Mouse (Mus musculus) CH12.LX (cell line): Measurements from ENCODE around the gene Synj2. TPM values are rescaled to one million over a fixed set of nuclear protein-coding genes. Genes with fewer than 3 reads are reported as not detected.

ENCODE experiments used
- DNase-seq: peaks from one replicate; pipeline ENCODE4 v3.0.0-alpha.2; 2013; ENCODE audit errors: extremely low read depth
- H3K27ac ChIP-seq: 2 replicates; pipeline ENCODE4 v1.5.1; 2012; ENCODE audit warnings: low read depth, mild to moderate bottlenecking, control low read depth, moderate library complexity; ENCODE audit not compliant: insufficient read depth
- H3K27me3 ChIP-seq: replicated peaks from 2 replicates; pipeline ENCODE3; 2012; ENCODE audit warnings: inconsistent platforms
- H3K36me3 ChIP-seq, 2 experiments: replicated peaks in 1 of 2; 2 replicates each; pipeline versions ENCODE3 to v1.6.1; 2012; ENCODE audit warnings: inconsistent platforms in 1 of 2, low read length in 1 of 2, mild to moderate bottlenecking in 1 of 2, mixed read lengths in 1 of 2, moderate library complexity in 1 of 2; ENCODE audit not compliant: control insufficient read depth in 1 of 2, insufficient read depth in 1 of 2
- H3K4me1 ChIP-seq, 2 experiments: 2 replicates each; pipeline ENCODE4 v1.6.1; 2012; ENCODE audit warnings: inconsistent platforms in 1 of 2, moderate library complexity in 1 of 2; ENCODE audit not compliant: insufficient read depth in 2 of 2, control insufficient read depth in 1 of 2
- H3K4me2 ChIP-seq: 2 replicates; pipeline ENCODE4 v1.6.1; 2012; ENCODE audit warnings: low read depth, mild to moderate bottlenecking, control low read depth; ENCODE audit not compliant: poor library complexity, insufficient read depth, severe bottlenecking
- H3K4me3 ChIP-seq, 3 experiments: fragments of 150-350 bp in 1 of 3; sonication (generic) in 1 of 3; replicated peaks in 1 of 3; 2 replicates each; pipeline versions ENCODE3 to v1.5.1; 2011 to 2012; ENCODE audit warnings: low read depth in 2 of 3, low read length in 2 of 3, mild to moderate bottlenecking in 2 of 3, moderate library complexity in 2 of 3, control low read depth in 1 of 3, improper control_type of control experiment in 1 of 3, inconsistent platforms in 1 of 3, mixed read lengths in 1 of 3; ENCODE audit not compliant: poor library complexity in 1 of 3
- H3K79me2 ChIP-seq: replicated peaks from 2 replicates; pipeline ENCODE4 v1.6.1; 2012; ENCODE audit warnings: mild to moderate bottlenecking, moderate library complexity; ENCODE audit not compliant: control insufficient read depth, poor library complexity, insufficient read depth, severe bottlenecking; ENCODE audit errors: extremely low read depth
- H3K9ac ChIP-seq: 2 replicates; pipeline ENCODE4 v1.6.1; 2012; ENCODE audit warnings: low read depth, mild to moderate bottlenecking, control low read depth, moderate library complexity; ENCODE audit not compliant: insufficient read depth
- H3K9me3 ChIP-seq: replicated peaks from 2 replicates; pipeline ENCODE3; 2012; ENCODE audit warnings: low read length, inconsistent platforms, mixed read lengths
- CHD1 ChIP-seq: IDR thresholded peaks from 2 replicates; pipeline ENCODE4 v1.6.1; 2012; ENCODE audit warnings: low read depth, low read length, improper control_type of control experiment, inconsistent platforms
- CHD2 ChIP-seq: IDR thresholded peaks from 2 replicates; pipeline ENCODE4 v1.6.1; 2011; ENCODE audit warnings: low read length, improper control_type of control experiment
- E2F4 ChIP-seq: IDR thresholded peaks from 2 replicates; pipeline ENCODE4 v1.6.1; 2011; ENCODE audit warnings: low read depth, low read length, improper control_type of control experiment; ENCODE audit not compliant: insufficient replicate concordance
- HCFC1 ChIP-seq: IDR thresholded peaks from 2 replicates; pipeline ENCODE4 v1.6.1; 2012; ENCODE audit warnings: low read depth, mild to moderate bottlenecking, inconsistent platforms, low read length, improper control_type of control experiment
- JUND ChIP-seq: conservative IDR thresholded peaks from 2 replicates; pipeline ENCODE4 v1.6.1; 2011; ENCODE audit warnings: low read depth, low read length, improper control_type of control experiment
- MAFK ChIP-seq: IDR thresholded peaks from 2 replicates; pipeline ENCODE4 v1.6.1; 2011; ENCODE audit warnings: low read length, improper control_type of control experiment; ENCODE audit not compliant: insufficient replicate concordance
- MAZ ChIP-seq: IDR thresholded peaks from 2 replicates; pipeline ENCODE4 v1.6.1; 2012; ENCODE audit warnings: low read depth, mild to moderate bottlenecking, inconsistent platforms, low read length, improper control_type of control experiment, moderate library complexity
- MEF2A ChIP-seq: IDR thresholded peaks from 2 replicates; pipeline ENCODE4 v1.6.1; 2014; ENCODE audit warnings: low read depth, mild to moderate bottlenecking, inconsistent platforms, low read length, improper control_type of control experiment, borderline replicate concordance
- MXI1 ChIP-seq: IDR thresholded peaks from 2 replicates; pipeline ENCODE4 v1.6.1; 2011; ENCODE audit warnings: mild to moderate bottlenecking, low read depth, low read length, improper control_type of control experiment
- MYC ChIP-seq: IDR thresholded peaks from 2 replicates; pipeline ENCODE4 v1.6.1; 2011; ENCODE audit warnings: low read depth, mild to moderate bottlenecking, improper control_type of control experiment, low read length
- NRF1 ChIP-seq: IDR thresholded peaks from 2 replicates; pipeline ENCODE4 v1.6.1; 2014; ENCODE audit warnings: low read depth, mild to moderate bottlenecking, inconsistent platforms, low read length, improper control_type of control experiment, moderate library complexity
- PAX5 ChIP-seq: IDR thresholded peaks from 2 replicates; pipeline ENCODE4 v1.6.1; 2012; ENCODE audit warnings: low read length, inconsistent platforms, mixed read lengths
- POLR2AphosphoS2 ChIP-seq: IDR thresholded peaks from 2 replicates; pipeline ENCODE4 v1.6.1; 2011; ENCODE audit warnings: low read depth, low read length, improper control_type of control experiment
- RAD21 ChIP-seq: IDR thresholded peaks from 2 replicates; pipeline ENCODE4 v1.6.1; 2011; ENCODE audit warnings: low read depth, mild to moderate bottlenecking, low read length, improper control_type of control experiment, moderate library complexity
- RCOR1 ChIP-seq: conservative IDR thresholded peaks from 2 replicates; pipeline ENCODE4 v1.6.1; 2012; ENCODE audit warnings: low read depth, mild to moderate bottlenecking, inconsistent platforms, low read length, improper control_type of control experiment
- SIN3A ChIP-seq: IDR thresholded peaks from 2 replicates; pipeline ENCODE4 v1.6.1; 2012; ENCODE audit warnings: low read length, improper control_type of control experiment, inconsistent platforms
- UBTF ChIP-seq: IDR thresholded peaks from 2 replicates; pipeline ENCODE4 v1.6.1; 2012; ENCODE audit warnings: low read depth, mild to moderate bottlenecking, inconsistent platforms, low read length, improper control_type of control experiment, moderate library complexity
- ZC3H11A ChIP-seq: IDR thresholded peaks from 2 replicates; pipeline ENCODE4 v1.6.1; 2012; ENCODE audit warnings: low read depth, mild to moderate bottlenecking, inconsistent platforms, low read length, improper control_type of control experiment
- ZMIZ1 ChIP-seq: IDR thresholded peaks from 2 replicates; pipeline ENCODE4 v1.6.1; 2012; ENCODE audit warnings: low read depth, mild to moderate bottlenecking, inconsistent platforms, low read length, improper control_type of control experiment
- ZNF384 ChIP-seq: IDR thresholded peaks from 2 replicates; pipeline ENCODE4 v1.6.1; 2012; ENCODE audit warnings: low read depth, low read length, improper control_type of control experiment, inconsistent platforms
- dilution Hi-C: fragments of 300-500 bp; cut with MboI; formaldehyde crosslinking; loops from 2 replicates; pipeline ENCODE4 v1.14.3; 2020; ENCODE audit warnings: low sequenced_read_pairs; ENCODE audit not compliant: extremely low pct_unique_long_range_greater_than_20kb, extremely low pct_ligation_motif_present
- in situ Hi-C: fragments of 300-500 bp; cut with MboI; formaldehyde crosslinking; loops from 3 replicates; pipeline ENCODE4 v1.14.3; 2019; ENCODE audit warnings: low sequenced_read_pairs, low pct_ligation_motif_present, low pct_unique_long_range_greater_than_20kb, mixed read lengths
- polyA plus RNA-seq: library from polyadenylated mRNA; unstranded; fragments of >175 nt; gene quantifications from 2 replicates; pipeline ENCODE4 v1.2.1, GENCODE M21; 2012; ENCODE audit warnings: low read depth; ENCODE audit not compliant: insufficient read length
- total RNA-seq, 2 experiments: library from RNA; depleted of rRNA; stranded (reverse); fragments of 300-350 nt in 1 of 2; fragments of >200 nt in 1 of 2; gene quantifications; 2 replicates each; pipeline ENCODE4 v1.2.3; 2012 to 2014

The Synj2 gene
- total and polyA plus RNA-seq, 3 experiments = 5.3 to 10.9 (median 6.8) TPM

- Histone ChIP-seq H3K36me3 (peaks cover 26 to 65% of the 10 kb centered on the region in 2 experiments), H3K4me2 (no peak overlapping the region), H3K4me1 (peaks cover 0 to 33% of the 10 kb centered on the region in 2 experiments; a peak in 2 of 4 replicates), H3K27ac (no peak overlapping the region), H3K79me2 (peaks cover 13% of the 10 kb centered on the region), H3K9me3 (no peaks in the 10 kb centered on the region), H3K9ac (no peak overlapping the region), H3K27me3 (no peaks in the 10 kb centered on the region), H3K4me3 (no peak overlapping the region)
- in situ Hi-C loops (no loop called here), dilution Hi-C loops (no loop called here)
- DNase-seq = no peak
- TF ChIP-seq POLR2AphosphoS2 (no peak), JUND (no peak), RCOR1 (no peak), ZMIZ1 (no peak), MYC (no peak), CHD1 (no peak), MXI1 (no peak), NRF1 (no peak), UBTF (no peak)
These were observed 142.3 kb downstream of the Synj2 start for GRCm38 (mm10) chr17:6083323-6083890.

GRCm38 (mm10) chr17:6091604-6092003 is 150.5 kb downstream of the Synj2 start:
- dilution Hi-C loops = no loop called here

More at GRCm38 (mm10) chr17:6091604-6092003, 150.5 kb downstream of the Synj2 start:
- H3K4me3 ChIP-seq = no peak overlapping the region
- in situ Hi-C loops = no loop called here
- no peak overlapping the region for H3K9ac ChIP-seq
- peaks cover 14 to 53% of the 10 kb centered on the region in 2 experiments for H3K36me3 ChIP-seq
- DNase-seq = no peak
- no peak overlapping the region for H3K4me2 ChIP-seq
- H3K27ac ChIP-seq = no peak overlapping the region
- H3K27me3 ChIP-seq = no peaks in the 10 kb centered on the region
- no peaks in the 10 kb centered on the region for H3K4me1 ChIP-seq
- no peak for TF ChIP-seq CHD2
- TF ChIP-seq E2F4 = no peak
- TF ChIP-seq MXI1 = no peak
- no peak for TF ChIP-seq MAFK
- TF ChIP-seq ZC3H11A = no peak
- TF ChIP-seq MAZ = no peak
- TF ChIP-seq RAD21 = no peak
- TF ChIP-seq ZNF384 = no peak
- no peak for TF ChIP-seq SIN3A
- TF ChIP-seq HCFC1 = no peak
- TF ChIP-seq UBTF = no peak
- TF ChIP-seq JUND = no peak
- no peak for TF ChIP-seq PAX5
- TF ChIP-seq MEF2A = no peak
- peaks cover 1% of the 10 kb centered on the region for H3K9me3 ChIP-seq
- H3K79me2 ChIP-seq = no peaks in the 10 kb centered on the region

Other genes with a start within 250 kb of the Synj2 start
- 17.1 TPM in 2 replicates for gene Snx9, start 100.0 kb upstream of the Synj2 start, total RNA-seq (2012; rRNA removed)
- 16.3 and 17.0 TPM in 2 replicates for gene Snx9, start 100.0 kb upstream of the Synj2 start, total RNA-seq (2014; rRNA removed)
- 26.3 and 29.7 TPM in 2 replicates for gene Snx9, start 100.0 kb upstream of the Synj2 start, polyA plus RNA-seq
- gene Serac1, start 138.5 kb downstream of the Synj2 start, total RNA-seq (2012; rRNA removed) = 2.1 and 2.9 TPM in 2 replicates
- gene Serac1, start 138.5 kb downstream of the Synj2 start, total RNA-seq (2014; rRNA removed) = 1.9 and 2.2 TPM in 2 replicates
- gene Serac1, start 138.5 kb downstream of the Synj2 start, polyA plus RNA-seq = 2.4 and 2.9 TPM in 2 replicates
- 97.8 and 115 TPM in 2 replicates for gene Gtf2h5, start 138.5 kb downstream of the Synj2 start, total RNA-seq (2012; rRNA removed)
- 62.2 and 74.9 TPM in 2 replicates for gene Gtf2h5, start 138.5 kb downstream of the Synj2 start, total RNA-seq (2014; rRNA removed)
- gene Gtf2h5, start 138.5 kb downstream of the Synj2 start, polyA plus RNA-seq = 116 and 117 TPM in 2 replicates
- 49.3 and 50.7 TPM in 2 replicates for gene Tulp4, start 165.2 kb downstream of the Synj2 start, total RNA-seq (2012; rRNA removed)
- gene Tulp4, start 165.2 kb downstream of the Synj2 start, total RNA-seq (2014; rRNA removed) = 7.8 TPM in 2 replicates
- gene Tulp4, start 165.2 kb downstream of the Synj2 start, polyA plus RNA-seq = 31.7 and 33.6 TPM in 2 replicates